Mouse (Mus musculus) cortical plate, adult 2 months (tissue): ENCODE results near the gene Siae.

Experiments used
- CTCF ChIP-seq: fragments of 200-500 bp; IDR thresholded peaks from 2 replicates; pipeline ENCODE4 v1.5.1; 2011; ENCODE audit warnings: mild to moderate bottlenecking, control low read depth, low read length; ENCODE audit not compliant: insufficient read depth; ENCODE audit errors: extremely low read depth
- POLR2A ChIP-seq: fragments of 200-500 bp; IDR thresholded peaks from 2 replicates; pipeline ENCODE4 v1.6.1; 2011; ENCODE audit warnings: mild to moderate bottlenecking, low read length, control low read depth; ENCODE audit not compliant: insufficient read depth; ENCODE audit errors: extremely low read depth

GRCm38 (mm10) chr9:37636800-37637542 lies 81.5 kb downstream of the Siae start:
- TF ChIP-seq CTCF (no peak), POLR2A (no peak)
